Mouse (Mus musculus): Measurements from ENCODE around the gene Enam. TPM values are rescaled to one million over a fixed set of nuclear protein-coding genes. Genes with fewer than 3 reads are reported as not detected.

Enam gene
- polyA plus RNA-seq (2012; rRNA removed) = not detected in 2 replicates

GRCm38 (mm10) chr5:88487675-88488074 lies at the start of gene Enam:
Enam (plus strand) TSS chr5:88487975.

GRCm38 (mm10) chr5:88455691-88456090 lies 32.1 kb upstream of the Enam start, which contains the start of gene Ambn:
Ambn (plus strand) TSS chr5:88455991.

GRCm38 (mm10) chr5:88527657-88528056 lies 39.9 kb downstream of the Enam start, which contains the start of gene Jchain:
Jchain (minus strand) TSS chr5:88527891.

GRCm38 (mm10) chr5:88554086-88554886 lies 66.5 kb downstream of the Enam start, which contains the start of gene Utp3:
Utp3 (plus strand) TSS chr5:88554462.

Other genes starting within 250 kb of the Enam start
- gene Gm7714, start 219.1 kb upstream of the Enam start, polyA plus RNA-seq (2012; rRNA removed) = not detected in 2 replicates
- gene Prol1, start 170.7 kb upstream of the Enam start, polyA plus RNA-seq (2012; rRNA removed) = not detected in 2 replicates
- not detected in 2 replicates for gene Amtn, start 111.9 kb upstream of the Enam start, polyA plus RNA-seq (2012; rRNA removed)
- gene Ambn, start 32.0 kb upstream of the Enam start, polyA plus RNA-seq (2012; rRNA removed) = not detected in 2 replicates
- 1.3 and 2.0 TPM in 2 replicates for gene Jchain, start 39.9 kb downstream of the Enam start, polyA plus RNA-seq (2012; rRNA removed)
- gene Utp3, start 66.5 kb downstream of the Enam start, polyA plus RNA-seq (2012; rRNA removed) = 1.8 and 2.5 TPM in 2 replicates
- gene Rufy3, start 77.1 kb downstream of the Enam start, polyA plus RNA-seq (2012; rRNA removed) = 2.4 and 3.4 TPM in 2 replicates
- 14.7 and 30.1 TPM in 2 replicates for gene Grsf1, start 188.2 kb downstream of the Enam start, polyA plus RNA-seq (2012; rRNA removed)
- 1.6 and 1.7 TPM in 2 replicates for gene Mob1b, start 232.9 kb downstream of the Enam start, polyA plus RNA-seq (2012; rRNA removed)